Mouse (Mus musculus): ENCODE measurements around the gene Rbbp6.

The Rbbp6 gene

GRCm38 (mm10) chr7:122965386-122965785 lies at the start of gene Rbbp6:
TSS of gene Rbbp6 (plus strand) at chr7:122965686.
- DNase-seq (ENCODE audit: low spot score in 2 of 2), result no peak

GRCm38 (mm10) chr7:122919728-122920582 lies 45.5 kb upstream of the Rbbp6 start:
- peak; percentile 45 to 63 for DNase-seq (ENCODE audit: low spot score in 2 of 2)

GRCm38 (mm10) chr7:122921537-122921936 lies 43.9 kb upstream of the Rbbp6 start:
- no peak for DNase-seq (ENCODE audit: low spot score in 2 of 2)

- no peak for DNase-seq (ENCODE audit: low spot score in 2 of 2)
These were observed 41.2 kb upstream of the Rbbp6 start for GRCm38 (mm10) chr7:122924256-122924655.

- DNase-seq (ENCODE audit: low spot score in 2 of 2), result no peak
These were observed 35.0 kb upstream of the Rbbp6 start for GRCm38 (mm10) chr7:122930494-122930893.

- DNase-seq (ENCODE audit: low spot score in 2 of 2), result no peak
These were observed 33.3 kb upstream of the Rbbp6 start for GRCm38 (mm10) chr7:122932171-122932570.

- DNase-seq (ENCODE audit: low spot score in 2 of 2), result no peak
These were observed 28.9 kb upstream of the Rbbp6 start for GRCm38 (mm10) chr7:122936626-122937025.

- no peak for DNase-seq (ENCODE audit: low spot score in 2 of 2)
These were observed 27.3 kb upstream of the Rbbp6 start for GRCm38 (mm10) chr7:122938197-122938596.

GRCm38 (mm10) chr7:122939181-122939580 lies 26.3 kb upstream of the Rbbp6 start:
- DNase-seq (ENCODE audit: low spot score in 2 of 2), result no peak

GRCm38 (mm10) chr7:122940371-122941075 lies 25.0 kb upstream of the Rbbp6 start:
- DNase-seq (ENCODE audit: low spot score in 2 of 2), result no peak

GRCm38 (mm10) chr7:122942111-122942510 lies 23.4 kb upstream of the Rbbp6 start:
- no peak for DNase-seq (ENCODE audit: low spot score in 2 of 2)

GRCm38 (mm10) chr7:122945149-122945548 lies 20.3 kb upstream of the Rbbp6 start:
- peak; percentile 84 to 94 for DNase-seq (ENCODE audit: low spot score in 2 of 2)

- no peak for DNase-seq (ENCODE audit: low spot score in 2 of 2)
These were observed 16.2 kb upstream of the Rbbp6 start for GRCm38 (mm10) chr7:122949268-122949667.

- DNase-seq (ENCODE audit: low spot score in 2 of 2), result no peak
These were observed 14.0 kb upstream of the Rbbp6 start for GRCm38 (mm10) chr7:122951464-122951863.

- DNase-seq (ENCODE audit: low spot score in 2 of 2), result no peak
These were observed 13.4 kb upstream of the Rbbp6 start for GRCm38 (mm10) chr7:122952066-122952465.

- DNase-seq (ENCODE audit: low spot score in 2 of 2), result no peak
These were observed 10.8 kb upstream of the Rbbp6 start for GRCm38 (mm10) chr7:122954451-122955225.

- DNase-seq (ENCODE audit: low spot score in 2 of 2), result no peak
These were observed 10.1 kb upstream of the Rbbp6 start for GRCm38 (mm10) chr7:122955226-122955955.

GRCm38 (mm10) chr7:122968751-122969150 lies 3.3 kb downstream of the Rbbp6 start:
- DNase-seq (ENCODE audit: low spot score in 2 of 2), result no peak

- DNase-seq (ENCODE audit: low spot score in 2 of 2), result peak; percentile 88 to 93
These were observed 3.9 kb downstream of the Rbbp6 start for GRCm38 (mm10) chr7:122969231-122970032.

- peak; percentile 30 to 43 for DNase-seq (ENCODE audit: low spot score in 2 of 2)
These were observed 4.8 kb downstream of the Rbbp6 start for GRCm38 (mm10) chr7:122970119-122970781.
